Mouse (Mus musculus) lung, adult 2 months (tissue): ENCODE data around the gene Fgf23.

ENCODE experiments used
- CTCF ChIP-seq: fragments of 200-500 bp; IDR thresholded peaks from 2 replicates; pipeline ENCODE4 v1.5.1; 2011; ENCODE audit warnings: mild to moderate bottlenecking, low read length, control low read depth; ENCODE audit not compliant: insufficient read depth
- POLR2A ChIP-seq: fragments of 200-500 bp; IDR thresholded peaks from 2 replicates; pipeline ENCODE4 v1.6.1; 2011; ENCODE audit warnings: low read depth, mild to moderate bottlenecking, control low read depth, low read length, borderline replicate concordance; ENCODE audit errors: extremely low read depth

- TF ChIP-seq CTCF (no peak), POLR2A (no peak)
Measured at GRCm38 (mm10) chr6:127130377-127130776, 57.7 kb downstream of the Fgf23 start.
